Mouse (Mus musculus) forebrain, embryonic 11.5 days (tissue): ENCODE measurements around the gene Maml2. TPM values are rescaled to one million over a fixed set of nuclear protein-coding genes. Genes with fewer than 3 reads are reported as not detected.

Experiments used
- ATAC-seq: fragments of 200-750 bp; cut with Nextera tagmentation; replicated peaks from 2 replicates; pipeline ENCODE4 v1.8.0; 2017; ENCODE audit warnings: moderate TSS enrichment; ENCODE audit not compliant: low FRiP score
- DNase-seq: peaks from one replicate; pipeline ENCODE4 v3.0.0-alpha.2; 2017; ENCODE audit warnings: low spot score
- H3K27ac ChIP-seq: fragments of 300-500 bp; sonication (generic); 2 replicates; pipeline ENCODE4 v1.5.1; 2014; ENCODE audit warnings: low read depth, low read length
- H3K27me3 ChIP-seq: fragments of 300-500 bp; sonication (generic); 2 replicates; pipeline ENCODE4 v1.6.1; 2014; ENCODE audit warnings: mild to moderate bottlenecking, low read length, mixed read lengths; ENCODE audit not compliant: control insufficient read depth, insufficient read depth
- H3K36me3 ChIP-seq: fragments of 300-500 bp; sonication (generic); 2 replicates; pipeline ENCODE4 v1.6.1; 2014; ENCODE audit warnings: mild to moderate bottlenecking, low read length, moderate library complexity, mixed read lengths; ENCODE audit not compliant: control insufficient read depth, insufficient read depth
- H3K4me1 ChIP-seq: fragments of 300-500 bp; sonication (generic); replicated peaks from 2 replicates; pipeline ENCODE4 v1.6.1; 2014; ENCODE audit warnings: low read length, mixed read lengths; ENCODE audit not compliant: control insufficient read depth, insufficient read depth
- H3K4me2 ChIP-seq: fragments of 300-500 bp; sonication (generic); 2 replicates; pipeline ENCODE4 v1.6.1; 2014; ENCODE audit warnings: low read depth, mild to moderate bottlenecking, low read length, moderate library complexity, mixed read lengths; ENCODE audit not compliant: severe bottlenecking
- H3K4me3 ChIP-seq: fragments of 300-500 bp; sonication (generic); 2 replicates; pipeline ENCODE4 v1.5.1; 2014; ENCODE audit warnings: low read depth, low read length
- H3K9ac ChIP-seq: fragments of 300-500 bp; sonication (generic); 2 replicates; pipeline ENCODE4 v1.6.1; 2014; ENCODE audit warnings: low read length
- H3K9me3 ChIP-seq: fragments of 300-500 bp; sonication (generic); 2 replicates; pipeline ENCODE4 v1.6.1; 2016; ENCODE audit warnings: low read length, mixed read lengths; ENCODE audit not compliant: control insufficient read depth
- WGBS: fragments of 180-500 bp; shearing (Covaris S2); extraction: QIAGEN DNeasy Blood & Tissue Kit; methylation state at CpG from one replicate; pipeline ENCODE4 v1.1.7; 2014; 5-methylcytosine and 5-hydroxymethylcytosine counted together
- microRNA-seq: library from miRNA; unstranded; fragments of <30 nt; microRNA quantifications from one replicate; pipeline ENCODE4, GENCODE M21; 2016; ENCODE audit not compliant: insufficient number of aligned reads
- polyA plus RNA-seq: library from polyadenylated mRNA; unstranded; fragments of >200 nt; fragmentation: Nextera tagmentation; extraction: Ambion mirVana; gene quantifications from 2 replicates; pipeline ENCODE4 v1.2.1, GENCODE M21; 2014

Maml2 gene
- polyA plus RNA-seq, 1 experiment from 2014 or later, result 9.8 TPM

GRCm38 (mm10) chr9:13752543-13752942 is 454.8 kb downstream of the Maml2 start:
- DNase-seq, result no peak
- no peak overlapping the region for H3K4me3 ChIP-seq

More at GRCm38 (mm10) chr9:13752543-13752942, 454.8 kb downstream of the Maml2 start:
- no peaks in the 10 kb centered on the region for H3K36me3 ChIP-seq
- no peaks in the 10 kb centered on the region for H3K27me3 ChIP-seq
- H3K9me3 ChIP-seq, result no peaks in the 10 kb centered on the region
- WGBS, result 93% methylated on average over 4 of the region's 4 CpGs
- H3K4me1 ChIP-seq, result no peaks in the 10 kb centered on the region
- no peak overlapping the region for H3K4me2 ChIP-seq
- H3K9ac ChIP-seq, result no peak overlapping the region
- H3K27ac ChIP-seq, result no peak overlapping the region
- ATAC-seq, result no peak

Small RNA genes lying within 50 kb of the gene (microRNA-seq; reads per million reads assigned to microRNA genes)
- gene Gm22643, result not detected

Other genes with a start within 250 kb of the Maml2 start
- gene Jrkl, start 52.1 kb upstream of the Maml2 start, polyA plus RNA-seq, result 8.6 and 9.0 TPM in 2 replicates
- 10.9 and 12.3 TPM in 2 replicates for gene Ccdc82, start 51.0 kb upstream of the Maml2 start, polyA plus RNA-seq
- not detected in 2 replicates for gene Gm17571, start 148.8 kb downstream of the Maml2 start, polyA plus RNA-seq